Mouse (Mus musculus) ovary, adult 18-20 months (tissue): Measurements from ENCODE around the gene Piezo1.
"Not testable (repeated sequence)": the region's sequence is repeated elsewhere in the genome, so short reads cannot be mapped to it uniquely, and the experiment has no call there.

ENCODE experiments used
- DNase-seq: peaks from one replicate; pipeline ENCODE4 v3.0.0; 2022; ENCODE audit warnings: low spot score, mixed read lengths

Piezo1 gene

DNA sequence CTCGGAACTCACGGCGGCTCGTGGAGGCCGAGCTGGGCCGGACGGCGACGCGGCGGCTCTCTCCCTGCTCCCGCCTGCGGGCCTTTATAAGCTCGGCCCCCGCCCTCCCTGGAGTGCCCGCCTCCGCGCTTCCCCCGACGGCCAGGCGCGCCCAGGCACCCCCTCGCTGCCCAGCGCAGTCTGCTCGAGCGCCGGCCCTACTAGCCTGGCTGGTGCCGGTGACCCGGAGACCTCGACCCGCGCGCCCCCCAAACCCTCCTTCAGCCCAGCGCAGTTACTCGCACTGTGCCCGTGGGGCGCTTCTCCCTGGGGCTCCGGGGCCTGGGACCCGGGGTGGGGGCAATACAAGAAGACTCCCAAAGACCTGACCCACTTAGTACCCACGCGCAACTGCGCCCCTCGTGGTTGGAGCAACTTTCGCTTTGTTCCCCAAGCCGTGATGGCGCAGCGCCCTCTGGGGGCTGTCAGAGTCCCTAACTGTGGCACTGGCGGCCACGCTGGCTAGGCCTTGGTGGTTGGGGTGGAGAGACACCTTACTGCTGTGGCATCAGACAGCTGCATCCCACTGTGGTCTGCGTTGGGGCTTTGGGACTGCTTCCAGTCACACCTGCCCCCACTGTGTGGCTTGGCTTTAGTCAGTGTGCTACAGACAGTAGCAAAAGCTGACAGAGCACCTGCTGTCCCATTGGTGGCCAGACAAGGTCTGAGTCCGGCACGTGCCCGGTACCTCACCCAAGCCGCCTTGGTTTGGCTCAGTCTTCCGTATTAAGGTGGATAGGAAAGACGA lies at the start of gene Piezo1:
TSS of gene Piezo1 (minus strand) at position 65 of the 787 bp plus-strand sequence.
- DNase-seq, result peak; percentile 75

DNA sequence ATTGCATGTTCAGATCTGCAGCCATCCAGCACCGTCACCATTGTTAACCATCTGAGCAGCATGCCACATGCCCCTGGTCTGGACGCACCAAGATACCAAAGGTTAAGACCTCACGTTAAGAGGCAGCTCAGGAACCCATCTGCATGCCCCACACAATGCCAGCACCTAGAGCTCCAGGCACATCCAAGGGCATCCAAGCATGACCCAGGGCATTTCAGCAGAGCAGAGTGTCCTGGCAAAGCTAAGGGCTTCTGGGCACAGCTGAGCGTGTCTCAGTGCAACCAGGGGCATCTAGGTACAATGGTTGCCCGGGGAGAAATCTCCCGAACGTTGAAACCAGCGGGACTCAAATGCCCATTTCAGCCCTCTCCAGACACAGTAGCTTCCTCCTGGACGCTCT lies 49.5 kb upstream of the Piezo1 start:
- no peak for DNase-seq

DNA sequence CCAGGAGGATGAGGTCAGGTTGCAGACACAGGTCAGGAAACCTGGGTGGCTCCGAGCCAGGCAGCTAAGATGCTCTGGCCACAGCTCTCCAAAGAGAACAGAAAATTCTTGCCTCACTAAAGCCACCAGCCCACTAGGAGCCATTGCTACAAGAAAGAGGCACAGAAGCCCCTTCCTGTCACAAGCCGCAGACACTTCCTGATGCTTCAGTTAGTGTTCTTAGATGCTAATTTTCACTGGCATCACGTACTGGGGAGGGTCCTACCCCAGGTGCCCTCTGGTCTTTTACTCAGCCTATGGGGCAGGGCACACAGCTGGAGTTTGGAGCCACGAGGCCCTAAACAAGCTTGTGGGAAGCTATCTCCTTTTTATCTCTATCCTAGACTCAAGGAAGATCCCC lies 44.9 kb upstream of the Piezo1 start:
- DNase-seq, result no peak

DNA sequence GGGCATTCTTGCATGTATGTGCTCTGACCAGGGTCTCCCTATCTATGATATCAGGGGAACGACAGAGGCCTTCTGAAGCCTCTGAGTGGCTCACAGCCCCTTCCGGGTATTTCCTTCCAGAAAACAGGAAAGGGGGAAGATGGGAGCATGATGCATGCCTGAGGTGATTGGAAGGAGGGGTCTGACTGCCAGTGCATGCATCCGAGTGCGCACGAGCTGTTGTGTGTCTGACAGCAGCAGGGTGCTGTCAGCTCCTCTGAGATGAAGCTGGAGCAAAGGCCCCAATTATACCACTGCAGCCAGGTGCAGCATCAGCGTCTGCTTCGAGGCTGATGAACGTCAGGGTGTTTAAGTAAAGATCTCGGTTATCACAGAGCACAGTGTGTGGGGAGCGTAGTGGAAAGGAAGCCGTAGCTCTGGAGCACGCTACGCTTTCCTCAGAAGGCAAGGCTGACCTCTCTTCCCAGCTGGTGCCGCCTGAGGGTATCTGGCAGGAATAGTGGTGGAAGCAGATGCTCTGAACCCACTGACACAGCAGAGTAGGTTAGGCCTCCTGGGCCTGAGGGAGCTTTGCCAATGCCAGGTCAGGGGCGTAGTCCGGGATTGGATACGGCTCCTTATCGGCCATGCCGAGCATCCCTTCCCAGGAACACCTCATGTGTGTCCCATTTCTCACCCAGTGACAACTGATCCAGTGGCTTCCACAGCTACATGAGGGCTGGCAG lies 42.8 kb upstream of the Piezo1 start:
- DNase-seq, result no peak

DNA sequence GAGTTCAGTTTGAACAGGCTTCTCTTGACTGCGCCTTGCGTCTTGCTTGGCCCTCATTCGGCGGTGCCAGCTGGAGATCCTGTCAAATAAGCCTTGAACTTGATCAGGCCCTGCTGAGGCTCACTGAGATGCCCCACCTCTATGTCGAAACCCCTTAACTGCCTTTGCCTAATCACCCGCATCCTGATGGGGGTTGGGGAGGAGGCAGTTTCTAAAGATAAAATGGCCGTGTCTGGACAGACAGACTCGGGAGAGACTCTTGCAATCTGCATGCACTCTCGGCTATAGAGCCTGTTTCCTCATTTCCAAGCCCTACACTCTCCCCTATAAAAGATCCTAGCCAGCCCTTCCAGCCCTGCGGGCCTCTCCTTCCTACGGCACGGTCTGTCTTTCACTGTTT lies 42.1 kb upstream of the Piezo1 start:
- DNase-seq, result no peak

DNA sequence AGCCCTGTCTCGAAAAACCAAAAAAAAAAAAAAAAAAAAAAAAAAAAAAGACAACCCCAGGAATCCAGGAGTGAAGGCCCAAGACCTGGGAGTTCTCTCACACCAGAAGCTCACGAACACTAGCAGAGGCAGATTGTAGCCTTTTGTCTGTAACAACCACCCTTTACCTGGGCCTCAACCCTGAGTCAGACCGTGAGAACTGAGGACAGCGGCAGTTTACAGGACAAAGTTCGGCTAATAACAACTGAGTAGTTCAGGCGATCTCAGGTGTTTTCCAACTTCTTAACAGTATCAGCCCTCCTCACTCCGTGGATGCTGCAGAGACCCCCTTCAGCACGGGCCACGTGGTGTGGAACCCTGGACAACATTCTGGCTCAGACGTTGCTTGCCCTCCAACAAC lies 35.6 kb upstream of the Piezo1 start:
- DNase-seq, result no peak

DNA sequence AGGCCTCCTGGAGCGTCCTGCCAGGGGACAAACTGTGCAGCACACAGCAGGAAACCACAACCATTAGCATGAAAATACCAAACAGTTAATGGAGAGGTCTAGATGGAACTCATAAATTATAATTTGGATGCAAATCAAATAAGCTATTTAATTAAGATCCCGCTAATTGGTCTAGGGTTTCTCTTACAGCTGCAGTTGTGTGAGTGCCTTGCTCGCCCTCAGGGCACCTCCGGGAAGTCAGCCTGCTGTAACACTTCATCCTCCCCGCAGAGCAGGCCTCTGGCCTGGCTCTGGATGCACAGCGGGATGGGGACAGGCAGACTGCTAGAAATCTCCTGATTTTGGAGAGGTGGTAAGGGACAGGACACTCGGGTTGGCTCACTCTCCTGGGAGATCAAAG lies 35.0 kb upstream of the Piezo1 start:
- DNase-seq, result no peak

DNA sequence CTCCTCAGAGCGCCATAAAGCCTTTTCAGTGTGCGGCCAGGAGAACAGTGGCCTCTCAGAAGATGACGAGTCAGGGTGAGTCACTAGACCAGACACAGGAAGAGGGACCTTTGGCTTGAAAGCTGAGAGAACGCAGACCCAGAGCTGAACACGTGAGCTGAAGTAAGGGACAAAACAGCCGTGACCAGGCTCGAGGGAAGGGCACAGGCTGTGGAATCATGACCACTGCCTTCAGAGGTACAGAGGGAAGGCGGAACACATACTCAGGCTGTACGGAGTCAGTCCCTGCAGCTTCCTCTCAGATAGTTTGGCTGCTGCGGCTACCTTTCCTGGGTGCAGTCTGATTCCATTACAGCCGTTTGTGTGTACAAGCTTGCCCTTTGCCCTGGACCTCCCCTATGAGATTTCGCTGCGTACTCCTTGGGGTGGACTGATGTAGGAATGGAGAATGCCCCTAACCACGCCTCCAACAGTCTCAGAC lies 34.3 kb upstream of the Piezo1 start:
- no peak for DNase-seq

DNA sequence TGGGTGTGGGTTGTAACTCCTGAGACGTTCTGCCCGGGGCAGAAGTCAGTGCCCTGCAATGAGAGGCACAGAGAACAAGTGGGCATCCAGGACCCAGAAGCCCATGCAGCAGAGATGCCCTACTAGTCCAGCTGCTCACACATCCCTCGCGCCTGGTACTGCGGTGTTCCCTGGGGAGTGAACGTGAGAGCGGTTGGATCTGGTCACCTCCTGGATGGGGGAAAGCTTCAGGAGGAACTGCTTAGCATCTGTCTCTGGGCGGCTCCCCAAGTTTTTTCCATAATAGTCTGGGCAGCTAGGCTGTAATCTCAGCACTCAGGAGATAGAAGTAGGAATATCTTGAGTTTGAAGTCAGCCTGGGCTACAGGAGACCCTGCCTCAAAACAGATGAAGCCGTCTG lies 33.9 kb upstream of the Piezo1 start:
- DNase-seq, result no peak

DNA sequence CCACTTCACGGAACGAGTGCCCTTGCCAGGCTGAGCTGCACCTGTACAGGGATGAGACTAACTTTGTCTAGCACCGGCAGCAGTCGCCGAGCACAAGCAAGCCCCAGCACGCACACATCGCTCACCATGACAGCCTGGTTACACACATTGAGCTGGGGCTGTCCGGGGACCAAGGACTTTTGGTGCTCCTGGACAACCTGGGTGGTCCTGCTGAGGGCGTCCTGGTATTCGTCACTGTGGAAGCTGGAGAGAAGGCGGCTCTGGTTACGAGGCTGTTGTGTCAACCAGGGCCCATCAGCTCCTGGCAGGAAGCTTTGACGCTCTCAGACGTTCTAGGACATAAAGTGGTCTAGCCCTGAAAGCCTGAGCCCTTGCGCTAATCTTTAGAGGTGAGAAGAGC lies 29.8 kb upstream of the Piezo1 start:
- DNase-seq, result no peak

DNA sequence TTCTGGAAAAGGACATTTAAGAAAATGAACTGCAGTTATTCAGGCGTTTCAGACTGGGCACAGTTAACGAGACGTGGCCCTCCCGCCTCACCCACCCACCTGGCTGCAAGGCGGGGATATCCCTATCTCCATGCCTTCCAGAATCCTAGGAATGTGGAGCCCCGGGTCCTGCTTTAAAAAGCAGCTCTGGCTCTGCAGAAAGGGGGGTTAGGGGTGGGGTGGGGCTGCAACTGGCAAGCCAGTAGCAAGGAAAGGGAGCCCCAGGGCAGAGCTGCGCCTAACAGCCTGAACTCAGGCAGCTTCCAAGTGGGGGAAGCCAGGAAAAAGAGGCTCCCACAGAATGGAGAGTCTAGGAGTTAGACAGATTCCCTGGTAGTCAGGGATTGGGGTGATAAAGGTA lies 28.1 kb upstream of the Piezo1 start:
- DNase-seq, result no peak

DNA sequence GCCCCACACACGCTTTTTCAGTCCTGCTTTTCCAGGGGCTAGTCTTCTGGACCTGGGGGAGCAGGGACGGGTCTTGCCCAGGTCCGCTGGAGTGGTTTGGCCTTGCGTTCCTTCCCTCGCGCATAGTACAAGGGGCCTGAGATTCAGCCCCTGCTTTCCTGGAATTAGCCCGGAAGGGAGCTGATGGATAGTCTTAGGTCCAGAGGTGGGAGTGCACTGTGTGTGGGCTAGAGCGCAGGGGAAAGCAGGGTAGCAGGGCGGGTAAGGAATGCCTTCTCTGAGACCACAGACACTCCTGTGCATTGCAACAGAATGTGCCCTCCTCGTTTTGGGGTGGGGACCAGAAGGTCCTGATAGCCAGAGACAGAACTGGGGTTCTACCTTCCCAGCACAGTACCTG lies 26.0 kb upstream of the Piezo1 start:
- no peak for DNase-seq

DNA sequence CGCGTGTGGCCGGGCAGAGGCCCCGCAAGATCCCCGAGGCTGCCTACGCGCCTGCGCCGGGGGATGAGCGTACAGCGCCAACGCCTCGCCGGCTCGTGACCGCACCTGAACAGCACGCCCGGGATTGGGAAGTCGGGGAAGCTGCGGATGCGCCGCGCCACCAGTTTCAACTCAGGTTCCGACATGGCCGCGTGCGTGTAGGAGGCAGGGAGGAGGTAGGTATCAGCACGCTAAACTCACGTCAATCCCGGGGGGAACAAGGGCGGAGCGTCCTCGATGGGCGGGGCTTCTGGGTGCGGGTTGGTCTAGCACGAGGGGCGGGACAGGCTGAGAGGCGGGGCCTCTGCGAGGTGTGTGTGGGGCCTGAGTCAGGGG lies 25.5 kb upstream of the Piezo1 start, which contains the start of gene Aprt:
TSS of gene Aprt (minus strand) at position 262 of the 375 bp plus-strand sequence.
- peak; percentile 91 for DNase-seq

DNA sequence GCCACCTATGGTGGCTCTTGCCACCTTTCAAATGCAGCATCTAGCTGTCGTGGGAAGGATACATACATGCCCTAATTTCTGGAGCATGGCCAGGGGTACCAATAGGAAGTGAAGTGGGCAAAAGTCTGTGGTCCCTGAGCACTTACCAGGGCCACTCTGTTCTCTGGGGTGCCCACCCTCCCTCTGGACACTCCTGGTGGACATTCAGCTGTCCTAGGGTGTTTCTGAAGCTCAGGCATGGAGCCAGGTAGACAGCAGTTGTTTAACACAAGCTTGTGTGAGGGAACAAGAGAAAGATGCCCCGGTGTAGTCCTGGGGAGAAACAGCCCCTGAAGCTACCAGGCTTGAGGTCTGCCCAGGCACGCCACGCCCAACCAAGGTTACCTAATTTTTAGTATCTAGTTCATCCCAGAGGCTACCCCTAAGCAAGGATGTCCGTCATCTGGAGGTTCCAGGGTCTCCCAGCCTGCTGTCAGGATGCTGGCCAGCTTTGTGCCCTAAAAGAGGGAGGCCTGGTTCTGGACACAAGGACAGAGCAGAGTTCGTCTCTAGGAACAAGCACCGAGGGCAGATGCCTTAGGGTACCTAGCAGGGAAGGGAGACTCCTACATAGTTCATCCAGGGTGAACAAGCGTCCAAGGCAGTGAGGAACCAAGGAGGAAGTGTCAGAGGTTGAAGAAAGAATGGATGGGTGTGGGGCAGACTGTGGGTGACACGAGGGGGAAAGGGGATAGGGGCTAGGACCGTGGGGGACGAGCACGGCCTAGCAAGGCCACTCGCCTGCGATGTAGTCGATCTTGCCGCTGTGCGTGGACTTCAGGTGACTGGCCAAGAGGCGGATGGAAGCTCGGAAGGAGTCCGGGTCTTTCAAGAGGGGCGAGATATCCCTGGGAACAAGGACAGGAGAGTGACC lies 24.9 kb upstream of the Piezo1 start:
- DNase-seq, result no peak

DNA sequence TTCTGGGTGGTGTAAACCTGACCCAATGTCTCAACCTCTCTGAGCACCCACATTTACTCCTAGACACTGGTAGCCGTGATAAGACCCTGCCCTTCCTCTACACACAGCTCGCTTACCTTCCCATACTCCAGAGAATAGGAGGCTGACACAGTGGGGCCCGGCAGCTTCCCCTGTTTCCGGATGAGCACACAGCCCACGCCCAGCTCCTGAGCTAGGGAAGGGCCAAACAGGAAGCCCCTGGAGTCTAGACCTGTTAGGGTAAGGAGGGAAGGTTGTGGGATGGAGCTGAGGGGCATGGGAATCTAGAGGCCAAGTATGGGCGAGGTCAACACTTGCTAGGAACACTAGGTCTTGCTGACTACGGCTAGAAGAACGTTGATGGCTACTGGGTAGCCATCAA lies 24.2 kb upstream of the Piezo1 start:
- DNase-seq, result no peak

DNA sequence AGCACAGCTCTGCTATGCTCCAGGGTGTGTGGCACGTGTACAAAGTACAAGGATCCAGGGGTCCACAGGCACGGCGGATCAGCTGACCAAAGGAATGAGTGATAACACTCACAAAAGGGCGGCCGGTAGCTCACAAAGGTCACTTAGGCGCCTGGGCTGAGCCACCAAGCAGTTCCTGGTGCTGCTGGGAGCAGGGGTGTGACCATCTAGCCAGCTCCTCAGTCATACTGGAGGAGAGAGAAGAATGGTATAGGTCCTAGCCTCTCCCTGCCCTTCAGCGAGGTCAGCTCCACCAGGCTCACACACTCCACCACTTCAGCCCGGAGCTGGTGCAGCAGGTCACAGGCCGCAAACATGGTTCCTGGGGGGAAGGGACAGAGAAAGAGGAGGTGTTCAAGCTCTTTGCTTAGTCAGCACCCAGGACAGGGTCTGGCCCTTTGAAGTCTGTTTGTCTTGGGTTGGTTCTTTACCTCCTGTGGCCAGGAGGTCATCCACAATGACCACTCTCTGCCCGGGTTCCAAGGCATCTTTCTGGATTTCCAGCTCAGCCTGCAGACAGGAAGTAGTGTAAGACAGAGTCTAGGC lies 23.6 kb upstream of the Piezo1 start:
- no peak for DNase-seq

DNA sequence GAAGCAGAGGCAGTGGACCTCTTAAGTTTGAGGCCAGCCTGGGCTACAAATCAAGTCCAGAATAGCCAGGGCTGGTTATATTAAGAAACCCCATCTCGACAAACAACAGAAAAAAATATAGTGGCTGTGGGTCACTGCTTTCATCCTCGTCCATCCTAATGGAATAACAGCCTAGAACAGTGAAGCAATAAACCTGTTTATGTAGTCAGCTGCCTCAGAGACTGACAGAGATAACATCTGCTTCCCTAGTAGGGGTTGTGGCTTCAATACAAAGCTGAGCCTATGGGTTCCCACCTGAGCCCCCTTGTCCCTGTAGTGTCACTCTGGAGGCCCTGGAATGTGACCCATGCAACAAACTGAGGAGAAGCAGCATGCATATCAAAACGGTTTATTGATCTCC lies 23.1 kb upstream of the Piezo1 start:
- DNase-seq, result no peak

DNA sequence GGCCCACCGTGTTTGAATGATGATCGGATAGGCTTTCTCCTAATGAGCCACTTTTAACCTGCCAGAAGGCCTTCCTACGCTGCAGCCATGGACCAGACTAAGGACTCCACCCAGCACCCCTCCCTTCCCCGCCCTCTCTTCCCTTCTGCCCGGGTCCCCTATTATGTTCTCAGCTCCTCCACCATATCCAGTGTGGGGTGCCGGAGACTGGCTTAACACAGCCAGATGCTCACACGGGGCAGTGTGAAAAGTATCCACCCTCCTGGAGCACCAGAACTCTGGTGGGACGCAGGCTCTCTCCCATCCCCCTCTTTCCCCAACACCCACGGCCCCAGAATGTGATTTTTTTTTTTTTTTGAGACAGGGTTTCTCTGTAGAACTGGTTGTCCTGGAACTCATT lies 22.4 kb upstream of the Piezo1 start:
- DNase-seq, result no peak

DNA sequence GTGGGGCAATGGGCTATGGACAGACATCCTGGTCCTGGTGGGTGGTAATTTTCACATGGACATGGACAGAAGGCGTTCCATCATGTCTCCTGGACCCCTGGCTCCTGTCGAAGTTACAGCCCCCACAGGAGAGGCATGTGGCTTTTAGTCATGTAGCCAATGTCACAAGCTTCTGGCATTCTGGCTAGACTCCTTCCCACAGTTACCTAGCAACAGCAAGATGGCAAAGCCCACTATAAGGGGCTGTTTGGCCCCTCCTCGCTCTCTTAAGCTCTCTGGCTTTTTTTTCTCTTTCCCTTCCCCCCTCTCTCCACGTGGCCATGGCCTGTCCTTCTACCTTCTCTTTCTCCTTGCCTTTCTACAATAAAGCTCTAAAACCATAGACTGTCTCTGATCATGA lies 22.0 kb upstream of the Piezo1 start:
- DNase-seq, result not testable (repeated sequence)

DNA sequence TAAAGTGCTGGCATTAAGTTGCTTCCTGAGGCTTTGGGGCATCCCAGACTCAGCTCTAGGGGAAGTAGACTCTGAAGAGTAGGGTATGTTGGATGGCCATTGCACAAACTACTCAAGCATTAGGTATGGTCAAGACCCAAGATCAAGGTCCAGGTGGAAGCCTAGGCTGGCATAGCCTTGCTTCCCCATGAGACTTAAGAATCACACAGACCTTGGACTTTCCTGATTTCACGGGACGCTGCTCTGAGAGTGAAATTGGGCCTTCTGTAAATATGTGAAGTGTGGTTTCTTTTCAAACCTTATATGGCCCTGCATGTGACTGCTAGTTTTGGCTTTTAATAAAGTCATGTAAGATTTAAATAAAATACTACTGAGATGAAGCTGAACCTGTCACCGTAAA lies 21.6 kb upstream of the Piezo1 start:
- DNase-seq, result no peak

DNA sequence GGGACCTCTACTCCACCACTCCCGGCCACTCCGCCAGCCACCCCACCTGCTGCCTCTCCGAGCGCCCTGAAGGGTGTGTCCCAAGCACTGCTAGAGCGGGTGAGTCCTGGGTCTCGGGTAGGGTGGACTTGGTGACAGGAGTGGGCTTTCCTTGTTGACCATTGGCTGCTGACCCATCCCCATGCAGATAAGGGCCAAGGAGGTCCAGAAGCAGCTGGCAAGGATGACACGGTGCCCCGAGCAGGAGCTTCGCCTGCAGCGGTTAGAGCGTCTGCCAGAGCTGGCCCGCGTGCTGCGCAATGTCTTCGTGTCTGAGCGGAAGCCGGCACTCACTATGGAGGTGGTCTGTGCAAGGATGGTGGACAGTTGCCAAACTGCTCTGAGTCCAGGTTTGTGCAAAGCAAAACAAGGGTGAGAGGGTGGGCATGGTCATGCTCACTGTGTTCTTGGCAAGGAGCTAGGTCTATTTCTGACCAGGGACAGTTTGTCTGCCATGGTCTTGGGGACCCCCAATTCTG lies 20.7 kb upstream of the Piezo1 start:
- DNase-seq, result no peak

DNA sequence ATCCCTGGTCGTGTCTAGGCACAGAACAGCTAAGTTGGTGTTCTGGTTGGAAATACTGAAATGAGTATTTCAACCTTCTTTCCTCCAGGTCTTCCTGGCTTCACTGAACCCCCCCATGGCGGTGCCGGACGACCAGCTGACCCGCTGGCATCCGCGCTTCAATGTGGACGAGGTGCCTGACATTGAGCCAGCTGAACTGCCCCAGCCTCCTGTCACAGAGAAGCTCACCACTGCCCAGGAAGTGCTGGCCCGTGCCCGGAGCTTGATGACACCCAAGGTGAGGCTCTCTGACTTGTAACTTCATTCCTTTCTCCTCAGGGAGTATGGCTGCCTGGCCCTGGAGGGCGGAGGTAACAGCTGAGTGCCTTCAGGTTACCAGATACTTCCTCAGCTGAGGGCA lies 20.0 kb upstream of the Piezo1 start:
- DNase-seq, result no peak
